Mouse (Mus musculus): ENCODE data around the gene Hist1h3b. TPM values are rescaled to one million over a fixed set of nuclear protein-coding genes. Genes with fewer than 3 reads are reported as not detected.
"Not testable (repeated sequence)": the region's sequence is repeated elsewhere in the genome, so short reads cannot be mapped to it uniquely, and the experiment has no call there.

The Hist1h3b gene
- polyA plus RNA-seq, 1 experiment = 0.88 TPM

GRCm38 (mm10) chr13:23743963-23744362 is 8.1 kb upstream of the Hist1h3b start:
- Histone ChIP-seq H3K4me3 (ENCODE audit: insufficient read depth, low read depth, low read length) (no peak overlapping the region), H3K27me3 (replicated peaks; ENCODE audit: control insufficient read depth, insufficient read depth, low read length) (no peaks in the 10 kb centered on the region), H3K27ac (ENCODE audit: insufficient read depth, low read depth, low read length) (no peak overlapping the region), H3K4me1 (ENCODE audit: control insufficient read depth, insufficient read depth, low read length) (peaks cover 7% of the 10 kb centered on the region; the same call in 1 of the 2 replicates), H3K36me3 (ENCODE audit: control insufficient read depth, insufficient read depth, low read length) (peaks cover 3% of the 10 kb centered on the region; the same call in 1 of the 2 replicates)
- 53% methylated on average over 4 of the region's 4 CpGs for WGBS
- TF ChIP-seq POLR2A (IDR thresholded peaks at IDR 0.05; ENCODE audit: low read depth, low read length) (no peak), CTCF (conservative IDR thresholded peaks at IDR 0.05; ENCODE audit: insufficient read depth, insufficient read length, low read depth, low read length) (no peak)
- no peak for DNase-seq

GRCm38 (mm10) chr13:23744421-23745380 is 7.4 kb upstream of the Hist1h3b start:
- 11% methylated on average over 26 of the region's 36 CpGs for WGBS
- TF ChIP-seq POLR2A (IDR thresholded peaks at IDR 0.05; ENCODE audit: low read depth, low read length) (no peak), CTCF (conservative IDR thresholded peaks at IDR 0.05; ENCODE audit: insufficient read depth, insufficient read length, low read depth, low read length) (no peak)
- H3K4me3 ChIP-seq (ENCODE audit: insufficient read depth, low read depth, low read length) = no peak overlapping the region
- no peak overlapping the region for H3K27ac ChIP-seq (ENCODE audit: insufficient read depth, low read depth, low read length)
- no peak for DNase-seq
- peaks cover 7% of the 10 kb centered on the region; the same call in 1 of the 2 replicates for H3K4me1 ChIP-seq (ENCODE audit: control insufficient read depth, insufficient read depth, low read length)
- peaks cover 3% of the 10 kb centered on the region; the same call in 1 of the 2 replicates for H3K36me3 ChIP-seq (ENCODE audit: control insufficient read depth, insufficient read depth, low read length)
- H3K27me3 ChIP-seq (replicated peaks; ENCODE audit: control insufficient read depth, insufficient read depth, low read length) = no peaks in the 10 kb centered on the region

DNA sequence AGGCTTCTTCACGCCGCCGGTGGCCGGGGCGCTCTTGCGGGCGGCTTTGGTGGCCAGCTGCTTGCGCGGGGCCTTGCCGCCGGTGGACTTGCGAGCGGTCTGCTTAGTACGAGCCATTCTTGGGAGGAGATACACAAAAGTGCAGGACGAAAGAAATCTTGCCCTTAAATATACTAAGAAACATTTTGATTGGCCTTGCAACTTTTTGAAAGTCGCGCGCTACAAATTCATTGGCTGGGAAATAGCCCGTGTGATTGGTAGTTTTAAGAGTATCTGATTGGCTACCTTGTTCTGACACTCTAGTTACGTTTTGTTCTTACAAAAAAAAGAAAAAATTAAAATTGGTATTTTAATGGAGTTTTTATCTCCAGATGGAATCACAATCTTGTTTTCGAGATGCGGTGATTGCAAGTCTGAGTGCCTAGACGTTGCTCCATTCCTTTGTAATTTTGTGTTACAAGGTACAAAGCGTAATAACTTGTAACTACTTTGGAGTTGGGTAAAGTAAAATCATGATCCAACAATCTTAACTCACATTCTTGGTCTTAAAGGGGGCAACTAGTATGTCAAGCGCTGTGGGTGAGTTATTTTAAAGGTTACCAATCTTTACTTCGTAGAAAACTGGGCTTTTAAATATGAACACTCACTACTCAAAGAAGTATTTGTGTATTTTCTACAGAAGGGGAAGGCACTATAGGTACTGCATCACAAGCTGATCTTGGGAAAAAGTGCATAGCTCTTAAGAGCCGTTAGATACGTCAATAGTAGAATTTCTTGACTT is 6.5 kb upstream of the Hist1h3b start, which contains the start of gene Hist1h3c:
TSS of gene Hist1h3c (minus strand) at position 222 of the 781 bp plus-strand sequence.
- Histone ChIP-seq H3K4me3 (ENCODE audit: insufficient read depth, low read depth, low read length) (peak within 1 kb of the TSS; percentile 50), H3K36me3 (ENCODE audit: control insufficient read depth, insufficient read depth, low read length) (peaks cover 3% of the 10 kb centered on the region; the same call in 1 of the 2 replicates), H3K4me1 (ENCODE audit: control insufficient read depth, insufficient read depth, low read length) (peaks cover 7% of the 10 kb centered on the region; the same call in 1 of the 2 replicates), H3K27ac (ENCODE audit: insufficient read depth, low read depth, low read length) (peak within 1 kb of the TSS; percentile 93), H3K27me3 (replicated peaks; ENCODE audit: control insufficient read depth, insufficient read depth, low read length) (no peaks in the 10 kb centered on the region)
- peak; percentile 92 for DNase-seq
- under 1% methylated on average over 28 of the region's 28 CpGs for WGBS
- TF ChIP-seq CTCF (conservative IDR thresholded peaks at IDR 0.05; ENCODE audit: insufficient read depth, insufficient read length, low read depth, low read length) (no peak), POLR2A (IDR thresholded peaks at IDR 0.05; ENCODE audit: low read depth, low read length) (no peak)

- H3K27ac ChIP-seq (ENCODE audit: insufficient read depth, low read depth, low read length) = peak within 1 kb of the TSS; percentile 93
- H3K27me3 ChIP-seq (replicated peaks; ENCODE audit: control insufficient read depth, insufficient read depth, low read length); H3K4me1 ChIP-seq (ENCODE audit: control insufficient read depth, insufficient read depth, low read length); H3K36me3 ChIP-seq (ENCODE audit: control insufficient read depth, insufficient read depth, low read length): not testable (repeated sequence)
- DNase-seq = peak; percentile 93
- WGBS = under 1% methylated on average over 46 of the region's 58 CpGs
- peak within 1 kb of the TSS; percentile 50 for H3K4me3 ChIP-seq (ENCODE audit: insufficient read depth, low read depth, low read length)
Measured at GRCm38 (mm10) chr13:23746201-23747080, 5.6 kb upstream of the Hist1h3b start, which contains the start of gene Hist1h2bb. Gene Hist1h2bb (plus strand): TSS chr13:23746734.

- TF ChIP-seq CTCF (conservative IDR thresholded peaks at IDR 0.05; ENCODE audit: insufficient read depth, insufficient read length, low read depth, low read length) = no peak
- no peak for TF ChIP-seq POLR2A (IDR thresholded peaks at IDR 0.05; ENCODE audit: low read depth, low read length)
- DNase-seq = no peak
- H3K27me3 ChIP-seq (replicated peaks; ENCODE audit: control insufficient read depth, insufficient read depth, low read length) = no peaks in the 10 kb centered on the region
- peaks cover 5% of the 10 kb centered on the region; the same call in 1 of the 2 replicates for H3K4me1 ChIP-seq (ENCODE audit: control insufficient read depth, insufficient read depth, low read length)
- WGBS = 9% methylated on average over 13 of the region's 13 CpGs
- no peaks in the 10 kb centered on the region for H3K36me3 ChIP-seq (ENCODE audit: control insufficient read depth, insufficient read depth, low read length)
- no peak overlapping the region for H3K4me3 ChIP-seq (ENCODE audit: insufficient read depth, low read depth, low read length)
- no peak overlapping the region for H3K27ac ChIP-seq (ENCODE audit: insufficient read depth, low read depth, low read length)
Measured at GRCm38 (mm10) chr13:23747081-23747891, 4.8 kb upstream of the Hist1h3b start.

DNA sequence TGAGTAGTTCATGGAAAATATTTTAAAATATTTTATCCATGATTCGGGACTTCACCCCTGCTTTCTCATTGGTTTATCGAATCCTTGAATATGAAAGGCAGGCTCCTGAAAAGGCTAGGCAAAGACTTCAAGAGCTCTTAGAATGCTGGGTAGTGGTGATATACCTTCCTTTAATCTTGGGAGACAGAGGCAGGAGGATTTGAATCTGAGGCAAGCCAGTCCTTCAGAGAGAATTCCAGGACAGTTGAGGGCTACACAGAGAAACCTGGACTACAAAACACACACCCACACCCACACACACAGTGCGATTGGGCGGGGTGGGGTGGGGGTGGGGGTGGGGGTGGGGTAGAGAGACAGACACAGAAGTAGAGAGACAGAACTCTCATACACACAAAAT is 4.2 kb upstream of the Hist1h3b start:
- Histone ChIP-seq H3K27me3 (replicated peaks; ENCODE audit: control insufficient read depth, insufficient read depth, low read length) (no peaks in the 10 kb centered on the region), H3K4me3 (ENCODE audit: insufficient read depth, low read depth, low read length) (no peak overlapping the region), H3K27ac (ENCODE audit: insufficient read depth, low read depth, low read length) (no peak overlapping the region), H3K4me1 (ENCODE audit: control insufficient read depth, insufficient read depth, low read length) (peaks cover 5% of the 10 kb centered on the region; the same call in 1 of the 2 replicates), H3K36me3 (ENCODE audit: control insufficient read depth, insufficient read depth, low read length) (no peaks in the 10 kb centered on the region)
- 17% methylated on average over 4 of the region's 4 CpGs for WGBS
- DNase-seq = no peak
- no peak for TF ChIP-seq CTCF (conservative IDR thresholded peaks at IDR 0.05; ENCODE audit: insufficient read depth, insufficient read length, low read depth, low read length)
- TF ChIP-seq POLR2A (IDR thresholded peaks at IDR 0.05; ENCODE audit: low read depth, low read length) = no peak
